Mouse (Mus musculus) adrenal gland, postnatal 14 days (tissue): ENCODE data around the gene Pank2. TPM values are rescaled to one million over a fixed set of nuclear protein-coding genes. Genes with fewer than 3 reads are reported as not detected.
A peak's percentile ranks its signal among the peaks of the same experiment; 100 is the strongest.
"Not testable (repeated sequence)": the region's sequence is repeated elsewhere in the genome, so short reads cannot be mapped to it uniquely, and the experiment has no call there.

Experiments used
- DNase-seq: peaks from one replicate; pipeline ENCODE4 v3.0.0; 2021; ENCODE audit warnings: mixed read lengths
- long read RNA-seq, 2 experiments: library from polyadenylated mRNA; stranded (forward); transcript quantifications; one replicate each; pipeline ENCODE4 v2.0.0; 2021
- total RNA-seq: library from RNA; stranded (reverse); gene quantifications from 2 replicates; pipeline ENCODE4 v1.2.3, GENCODE M21; 2021

Gene Pank2
- 56.5 and 58.5 TPM in 2 replicates for total RNA-seq
- long read RNA-seq, experiment 1, full-length matches to known transcripts, result 49 of 87 reads
- long read RNA-seq, experiment 1, partial matches to known transcripts, result 16 of 87 reads
- long read RNA-seq, experiment 1, other reads (novel, unspliced or antisense), result 22 of 87 reads
- long read RNA-seq, experiment 2, full-length matches to known transcripts, result 20 of 41 reads
- long read RNA-seq, experiment 2, partial matches to known transcripts, result 9 of 41 reads
- long read RNA-seq, experiment 2, other reads (novel, unspliced or antisense), result 12 of 41 reads

DNA sequence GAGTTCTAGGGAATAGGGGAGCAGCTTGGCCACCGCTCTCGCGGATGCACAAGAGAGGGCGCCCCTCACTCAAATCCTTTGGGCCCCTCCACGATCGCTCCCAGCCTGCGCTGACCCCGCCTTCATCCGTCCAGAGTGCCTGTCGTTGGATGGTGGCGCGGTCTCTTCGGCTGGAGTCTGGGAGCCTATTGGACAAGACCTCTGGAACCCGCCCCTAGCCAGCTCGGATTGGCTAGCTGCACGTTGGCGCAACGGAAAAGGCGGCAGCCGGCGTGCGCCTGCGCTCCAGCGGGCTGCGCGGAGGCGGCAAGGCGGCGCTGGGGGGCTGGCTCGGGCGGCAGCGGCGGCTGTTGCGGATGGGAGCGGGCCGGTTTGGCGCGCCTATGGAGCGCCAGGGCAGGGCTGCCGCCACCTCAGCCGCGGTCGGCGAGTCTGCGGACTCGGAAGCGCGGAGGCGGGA is at the start of gene Pank2:
Gene Pank2, plus strand, starts transcription at position 283 of the 460 bp plus-strand sequence.
- peak; percentile 98 for DNase-seq

GRCm38 (mm10) chr2:131213773-131214172 is 48.5 kb upstream of the Pank2 start:
- DNase-seq, result no peak

GRCm38 (mm10) chr2:131215941-131216858 is 46.1 kb upstream of the Pank2 start:
- DNase-seq, result peak; percentile 55

GRCm38 (mm10) chr2:131220030-131220429 is 42.3 kb upstream of the Pank2 start:
- DNase-seq, result no peak

GRCm38 (mm10) chr2:131221853-131222515 is 40.3 kb upstream of the Pank2 start:
- no peak for DNase-seq

DNA sequence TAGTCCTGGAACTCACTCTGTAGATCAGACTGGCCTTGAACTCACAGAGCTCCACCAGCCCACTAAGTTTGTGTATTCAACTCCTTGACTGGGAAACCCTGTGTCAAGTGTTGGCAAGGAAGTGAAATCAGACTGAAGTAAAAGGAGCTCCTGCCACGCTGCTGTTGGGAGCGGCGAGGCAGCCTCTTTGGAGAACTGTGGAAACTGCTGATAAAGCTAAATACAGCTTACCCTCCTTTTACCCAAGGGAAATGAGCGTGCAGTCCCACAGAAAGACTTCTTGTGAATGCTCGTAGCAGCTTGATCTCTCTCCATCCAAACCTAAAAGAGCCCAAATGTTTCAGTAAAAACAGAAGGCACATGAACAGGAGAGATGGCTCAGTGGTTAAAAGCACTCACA is 39.7 kb upstream of the Pank2 start:
- DNase-seq, result no peak

DNA sequence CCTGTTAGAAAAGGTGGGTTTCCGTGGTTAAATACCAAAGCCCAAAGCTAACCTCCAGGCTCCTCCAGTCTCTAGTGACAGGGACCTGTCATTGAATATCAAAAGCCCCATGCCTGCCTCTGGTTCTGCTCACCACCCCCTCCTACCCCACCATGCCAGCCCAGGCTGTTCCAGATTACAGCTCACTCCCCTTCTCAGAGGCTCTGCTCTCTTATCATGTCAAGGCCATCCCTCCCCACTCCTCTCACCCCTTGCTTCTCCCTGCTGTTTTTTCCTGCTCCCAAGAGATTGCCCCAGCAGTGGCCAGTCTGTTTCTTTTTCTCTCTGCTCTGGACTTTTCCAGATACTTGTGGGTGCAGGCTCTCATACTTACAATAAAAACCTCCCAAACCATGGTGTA is 38.7 kb upstream of the Pank2 start:
- DNase-seq, result peak; percentile 31

DNA sequence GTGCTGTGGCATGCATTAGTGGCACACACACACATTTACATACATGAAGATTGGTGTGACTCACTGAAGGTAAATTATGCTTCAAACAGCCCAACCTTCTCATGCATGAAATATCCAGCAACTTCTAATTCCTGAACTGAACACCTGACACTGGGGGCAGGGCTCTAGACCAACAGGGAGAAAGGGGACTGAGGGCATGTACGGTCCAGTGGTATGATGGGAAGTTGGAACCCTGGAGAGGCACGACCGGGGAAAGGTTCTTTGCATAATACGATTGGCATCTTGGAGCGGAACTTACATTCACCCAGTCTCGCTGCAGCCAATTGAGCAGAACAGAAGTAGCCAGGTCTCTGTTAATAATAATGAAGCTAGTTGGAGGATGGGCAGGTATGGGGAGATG is 37.1 kb upstream of the Pank2 start:
- no peak for DNase-seq

- not testable (repeated sequence) for DNase-seq
Observed at GRCm38 (mm10) chr2:131226669-131227068, 35.6 kb upstream of the Pank2 start.

DNA sequence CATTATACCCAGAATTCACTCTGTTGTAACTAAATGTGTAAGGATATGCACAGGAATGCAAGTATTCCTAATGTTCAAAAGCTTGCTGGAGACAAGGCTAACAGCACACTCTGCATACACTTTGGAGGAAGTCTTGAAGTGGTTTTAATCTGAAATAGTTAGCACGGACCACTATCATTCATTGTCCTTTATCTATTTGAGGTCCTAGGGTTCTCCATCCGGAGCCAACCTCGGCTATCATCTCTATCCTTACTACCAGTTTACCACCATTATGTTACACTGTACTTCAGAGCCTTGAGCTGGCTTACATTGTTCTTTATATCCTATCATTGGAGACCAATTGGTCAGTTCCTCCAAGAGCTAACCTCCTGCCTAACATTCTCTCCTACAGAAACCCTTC is 35.1 kb upstream of the Pank2 start:
- no peak for DNase-seq

DNA sequence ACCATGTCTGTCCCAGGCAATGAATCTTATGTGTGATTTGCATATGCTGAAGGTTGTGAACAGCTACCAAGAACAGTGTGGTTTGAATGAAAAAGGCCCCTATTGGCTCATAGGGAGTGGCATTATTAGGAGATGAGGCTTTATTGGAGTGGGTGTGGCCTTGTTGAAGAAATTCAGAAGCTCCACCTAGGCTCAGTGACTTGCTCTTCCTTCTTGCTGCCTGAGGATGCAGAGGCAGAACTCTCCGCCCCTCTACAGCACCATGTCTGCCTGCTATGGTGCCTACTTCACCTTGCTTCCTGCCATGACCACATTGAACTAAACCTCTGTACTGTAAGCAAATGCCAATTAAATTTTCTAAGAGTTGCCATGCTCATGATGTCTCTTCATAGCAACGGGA is 29.7 kb upstream of the Pank2 start:
- DNase-seq, result no peak

GRCm38 (mm10) chr2:131233307-131234126 is 28.8 kb upstream of the Pank2 start, which contains the start of gene Mavs:
TSS of gene Mavs (plus strand) at chr2:131234063.
- DNase-seq, result peak; percentile 99

GRCm38 (mm10) chr2:131234127-131234650 is 28.1 kb upstream of the Pank2 start:
- peak; percentile 61 for DNase-seq

DNA sequence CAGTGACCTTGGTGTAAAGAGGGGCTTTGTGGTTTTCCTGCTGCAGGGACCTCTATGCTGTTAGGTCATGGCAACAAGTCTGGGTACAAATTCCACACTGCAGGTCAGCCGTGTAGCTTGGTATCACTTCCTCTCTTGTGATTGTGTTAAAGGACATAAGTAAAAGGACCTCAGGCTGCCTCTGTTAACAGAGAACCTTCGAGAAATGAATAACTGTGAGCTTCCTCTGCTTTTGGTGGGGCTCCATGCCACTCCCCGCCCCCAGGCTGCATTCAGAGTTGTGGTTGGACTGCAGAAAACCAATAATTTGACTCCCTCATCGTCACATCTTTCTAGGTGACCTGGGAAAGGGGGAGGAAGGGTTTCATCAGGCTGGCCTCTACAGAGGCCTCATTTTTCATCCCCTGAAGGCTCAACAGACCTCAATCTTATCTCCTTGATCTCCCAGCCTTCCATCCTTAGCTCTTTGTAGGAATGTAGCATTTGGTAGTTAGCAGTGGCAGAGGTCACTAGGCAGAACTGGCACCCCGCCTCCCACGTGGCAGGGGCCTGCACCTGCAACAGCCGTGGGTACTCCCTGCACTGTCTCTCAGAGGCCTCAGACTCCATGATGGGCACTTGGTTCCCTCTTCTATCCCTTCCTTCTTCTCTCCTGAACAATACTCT is 27.2 kb upstream of the Pank2 start:
- DNase-seq, result peak; percentile 61

GRCm38 (mm10) chr2:131242180-131242579 is 20.1 kb upstream of the Pank2 start:
- DNase-seq, result no peak

GRCm38 (mm10) chr2:131242929-131243328 is 19.4 kb upstream of the Pank2 start:
- no peak for DNase-seq

GRCm38 (mm10) chr2:131253681-131254328 is 8.5 kb upstream of the Pank2 start:
- DNase-seq, result peak; percentile 83

- peak; percentile 54 for DNase-seq
Observed at GRCm38 (mm10) chr2:131254329-131254713, 8.0 kb upstream of the Pank2 start.

DNA sequence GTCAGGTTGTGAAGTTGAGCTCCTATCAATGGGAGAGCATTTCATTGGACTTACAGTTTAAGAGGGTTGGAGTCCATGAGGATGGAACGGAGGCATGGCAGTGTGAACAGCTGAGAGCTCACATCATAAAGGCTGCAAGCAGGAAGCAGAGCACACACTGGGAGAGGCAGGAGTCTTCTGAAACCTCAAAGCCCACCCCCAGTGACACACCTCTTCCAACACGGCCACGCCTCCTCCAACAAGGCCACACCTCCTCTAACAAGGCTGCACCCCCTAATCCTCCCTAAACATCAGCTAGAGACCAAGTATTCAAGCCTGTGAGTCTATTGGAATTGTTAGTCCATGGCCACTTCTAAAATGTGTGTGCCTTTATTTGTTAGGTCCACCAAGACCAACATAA is 6.6 kb upstream of the Pank2 start:
- no peak for DNase-seq

DNA sequence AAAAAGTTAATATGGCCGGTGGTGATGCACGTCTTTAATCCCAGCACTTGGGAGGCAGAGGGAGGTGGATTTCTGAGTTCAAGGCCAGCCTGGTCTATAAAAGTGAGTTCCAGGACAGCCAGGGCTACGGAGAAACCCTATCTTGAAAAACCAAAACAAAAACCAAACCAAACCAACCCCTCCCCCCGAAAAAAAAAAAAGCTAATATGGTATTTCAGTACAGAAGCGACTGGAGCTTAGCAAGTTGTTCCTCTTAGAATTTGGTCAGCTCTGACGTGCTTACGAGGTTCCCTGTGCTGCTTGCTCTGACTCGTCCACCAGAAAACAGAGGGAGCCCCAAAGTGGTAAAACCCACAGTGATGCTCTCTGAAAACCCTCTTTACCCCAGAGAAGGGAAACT is 3.6 kb upstream of the Pank2 start:
- no peak for DNase-seq
